Mouse (Mus musculus) MEL (cell line): ENCODE results near the gene Olfr1045. TPM values are rescaled to one million over a fixed set of nuclear protein-coding genes. Genes with fewer than 3 reads are reported as not detected.

Experiments used
- DNase-seq: peaks from one replicate; pipeline ENCODE4 v3.0.0; 2011; ENCODE audit warnings: low read depth, low spot score
- H3K27ac ChIP-seq: 2 replicates; pipeline ENCODE4 v1.5.1; 2012; ENCODE audit warnings: low read depth, mild to moderate bottlenecking, control low read depth, low read length, moderate library complexity; ENCODE audit not compliant: control insufficient read depth
- H3K27me3 ChIP-seq, 2 experiments: fragments of 150-350 bp in 1 of 2; sonication (generic) in 1 of 2; 2 replicates each; pipeline ENCODE4 v1.6.1; 2012; ENCODE audit warnings: low read length in 2 of 2, mild to moderate bottlenecking in 2 of 2, improper control_type of control experiment in 1 of 2, moderate library complexity in 1 of 2; ENCODE audit not compliant: insufficient read depth in 2 of 2, control insufficient read depth in 1 of 2
- H3K36me3 ChIP-seq, 2 experiments: 2 replicates each; pipeline ENCODE4 v1.6.1; 2012 to 2014; ENCODE audit warnings: low read length in 2 of 2, improper control_type of control experiment in 1 of 2, inconsistent platforms in 1 of 2, mild to moderate bottlenecking in 1 of 2; ENCODE audit not compliant: insufficient read depth in 2 of 2, control insufficient read depth in 1 of 2
- H3K4me1 ChIP-seq, 2 experiments: fragments of 150-350 bp in 1 of 2; sonication (generic) in 1 of 2; 2 replicates each; pipeline ENCODE4 v1.6.1; 2012; ENCODE audit warnings: low read length in 2 of 2, improper control_type of control experiment in 1 of 2, mild to moderate bottlenecking in 1 of 2; ENCODE audit not compliant: insufficient read depth in 2 of 2, control insufficient read depth in 1 of 2
- H3K4me3 ChIP-seq, 2 experiments: fragments of 150-350 bp in 1 of 2; sonication (generic) in 1 of 2; 2 replicates each; pipeline ENCODE4 v1.5.1; 2012; ENCODE audit warnings: low read depth in 2 of 2, low read length in 2 of 2, mild to moderate bottlenecking in 2 of 2, moderate library complexity in 2 of 2, control low read depth in 1 of 2, improper control_type of control experiment in 1 of 2; ENCODE audit not compliant: control insufficient read depth in 1 of 2, insufficient read depth in 1 of 2
- H3K79me2 ChIP-seq: 2 replicates; pipeline ENCODE4 v1.6.1; 2012; ENCODE audit warnings: mild to moderate bottlenecking, low read length, moderate library complexity; ENCODE audit not compliant: control insufficient read depth, poor library complexity, insufficient read depth
- H3K9ac ChIP-seq: 2 replicates; pipeline ENCODE4 v1.6.1; 2012; ENCODE audit warnings: low read depth, mild to moderate bottlenecking, control low read depth, low read length, moderate library complexity; ENCODE audit not compliant: control insufficient read depth, poor library complexity, severe bottlenecking
- H3K9me3 ChIP-seq: fragments of 150-350 bp; sonication (generic); replicated peaks from 2 replicates; pipeline ENCODE4 v1.6.1; 2012; ENCODE audit warnings: mild to moderate bottlenecking, low read length, improper control_type of control experiment, moderate library complexity; ENCODE audit not compliant: insufficient read depth
- CHD1 ChIP-seq: IDR thresholded peaks from 2 replicates; pipeline ENCODE4 v1.6.1; 2012; ENCODE audit warnings: low read depth, mild to moderate bottlenecking, inconsistent platforms, low read length, improper control_type of control experiment
- ETS1 ChIP-seq: IDR thresholded peaks from 2 replicates; pipeline ENCODE4 v1.6.1; 2012; ENCODE audit warnings: low read depth, mild to moderate bottlenecking, inconsistent platforms, low read length, improper control_type of control experiment, moderate library complexity
- GABPA ChIP-seq: IDR thresholded peaks from 2 replicates; pipeline ENCODE4 v1.6.1; 2012; ENCODE audit warnings: low read depth, mild to moderate bottlenecking, inconsistent platforms, low read length, improper control_type of control experiment, moderate library complexity
- GATA1 ChIP-seq: IDR thresholded peaks from 2 replicates; pipeline ENCODE4 v1.6.1; 2011; ENCODE audit warnings: low read depth, low read length, improper control_type of control experiment
- JUND ChIP-seq: IDR thresholded peaks from 2 replicates; pipeline ENCODE4 v1.6.1; 2011; ENCODE audit warnings: low read depth, mild to moderate bottlenecking, improper control_type of control experiment, low read length
- MAFK ChIP-seq: IDR thresholded peaks from 2 replicates; pipeline ENCODE4 v1.6.1; 2011; ENCODE audit warnings: low read depth, mild to moderate bottlenecking, low read length, improper control_type of control experiment, borderline replicate concordance
- MAX ChIP-seq: IDR thresholded peaks from 2 replicates; pipeline ENCODE4 v1.6.1; 2011; ENCODE audit warnings: low read length, improper control_type of control experiment
- MAZ ChIP-seq: IDR thresholded peaks from 2 replicates; pipeline ENCODE4 v1.6.1; 2012; ENCODE audit warnings: low read depth, mild to moderate bottlenecking, inconsistent platforms, low read length, improper control_type of control experiment
- MYC ChIP-seq: IDR thresholded peaks from 2 replicates; pipeline ENCODE4 v1.6.1; 2011; ENCODE audit warnings: low read depth, mild to moderate bottlenecking, low read length, improper control_type of control experiment, moderate library complexity
- POLR2A ChIP-seq, 2 experiments: IDR thresholded peaks; 2 replicates each; pipeline ENCODE4 v1.6.1; 2011 to 2012; ENCODE audit warnings: low read length in 2 of 2, mild to moderate bottlenecking in 2 of 2, control low read depth in 1 of 2, improper control_type of control experiment in 1 of 2, low read depth in 1 of 2, moderate library complexity in 1 of 2; ENCODE audit not compliant: control insufficient read depth in 1 of 2, insufficient read depth in 1 of 2, poor library complexity in 1 of 2
- SIN3A ChIP-seq: IDR thresholded peaks from 2 replicates; pipeline ENCODE4 v1.6.1; 2012; ENCODE audit warnings: low read length, improper control_type of control experiment, inconsistent platforms
- SMC3 ChIP-seq: IDR thresholded peaks from 2 replicates; pipeline ENCODE4 v1.6.1; 2011; ENCODE audit warnings: low read depth, low read length, improper control_type of control experiment
- TAL1 ChIP-seq: IDR thresholded peaks from 2 replicates; pipeline ENCODE4 v1.6.1; 2012; ENCODE audit warnings: mild to moderate bottlenecking, inconsistent platforms, low read length, moderate library complexity, mixed read lengths
- TCF12 ChIP-seq: IDR thresholded peaks from 2 replicates; pipeline ENCODE4 v1.6.1; 2014; ENCODE audit warnings: low read depth, mild to moderate bottlenecking, inconsistent platforms, low read length, improper control_type of control experiment, moderate library complexity
- ZC3H11A ChIP-seq: IDR thresholded peaks from 2 replicates; pipeline ENCODE4 v1.6.1; 2012; ENCODE audit warnings: low read depth, mild to moderate bottlenecking, inconsistent platforms, low read length, improper control_type of control experiment
- ZKSCAN1 ChIP-seq: IDR thresholded peaks from 2 replicates; pipeline ENCODE4 v1.6.1; 2012; ENCODE audit warnings: low read depth, mild to moderate bottlenecking, inconsistent platforms, low read length, improper control_type of control experiment, moderate library complexity
- ZNF384 ChIP-seq: IDR thresholded peaks from 2 replicates; pipeline ENCODE4 v1.6.1; 2012; ENCODE audit warnings: low read depth, mild to moderate bottlenecking, inconsistent platforms, low read length, improper control_type of control experiment
- polyA plus RNA-seq, 2 experiments: library from polyadenylated mRNA; stranded (reverse) in 1 of 2; unstranded in 1 of 2; fragments of >175 nt in 1 of 2; fragments of >200 nt in 1 of 2; gene quantifications; 2 replicates each; pipeline versions ENCODE4 v1.2.1 to v1.2.4; 2012; ENCODE audit warnings: low replicate concordance in 2 of 2, low read depth in 1 of 2; ENCODE audit not compliant: insufficient read length in 2 of 2, insufficient read depth in 1 of 2, missing spikeins in 1 of 2
- total RNA-seq: library from RNA; depleted of rRNA; stranded (reverse); fragments of 300-350 nt; gene quantifications from 2 replicates; pipeline ENCODE4 v1.2.3, GENCODE M21; 2012

The Olfr1045 gene
- total and polyA plus RNA-seq, 3 experiments: not detected

DNA sequence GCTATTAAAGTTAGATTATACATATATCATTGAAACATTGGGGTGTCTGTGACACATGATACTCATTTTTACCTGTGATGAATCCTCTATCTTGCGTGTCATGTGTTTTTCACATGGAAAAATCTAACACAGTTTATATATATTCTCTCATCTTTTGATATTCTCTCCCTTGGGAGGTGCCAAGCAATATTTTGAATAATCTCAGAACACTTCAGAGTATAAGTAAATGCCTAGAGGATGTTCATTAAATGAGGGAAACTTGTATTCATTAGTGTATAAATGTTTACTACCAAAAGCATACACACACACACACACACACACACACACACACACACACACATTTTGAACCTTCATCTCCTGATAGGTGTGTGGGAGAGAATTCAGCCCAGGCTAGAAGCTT is 28.5 kb upstream of the Olfr1045 start, which contains the start of gene Olfr1047:
Olfr1047 (minus strand) TSS at position 101 of the 400 bp plus-strand sequence.
- Histone ChIP-seq H3K27me3 (no peaks in the 10 kb centered on the region), H3K36me3 (no peaks in the 10 kb centered on the region), H3K4me3 (no peak within 1 kb of the TSS), H3K9me3 (no peaks in the 10 kb centered on the region), H3K27ac (no peak within 1 kb of the TSS), H3K4me1 (no peaks in the 10 kb centered on the region), H3K79me2 (no peaks in the 10 kb centered on the region), H3K9ac (no peak within 1 kb of the TSS)
- TF ChIP-seq MAX (no peak), POLR2A (IDR thresholded peaks at IDR 0.05; ENCODE audit: control insufficient read depth in 1 of 2, insufficient read depth in 1 of 2, low read depth in 1 of 2, low read length in 2 of 2, poor library complexity in 1 of 2) (no peak), GATA1 (no peak)
- DNase-seq: no peak

DNA sequence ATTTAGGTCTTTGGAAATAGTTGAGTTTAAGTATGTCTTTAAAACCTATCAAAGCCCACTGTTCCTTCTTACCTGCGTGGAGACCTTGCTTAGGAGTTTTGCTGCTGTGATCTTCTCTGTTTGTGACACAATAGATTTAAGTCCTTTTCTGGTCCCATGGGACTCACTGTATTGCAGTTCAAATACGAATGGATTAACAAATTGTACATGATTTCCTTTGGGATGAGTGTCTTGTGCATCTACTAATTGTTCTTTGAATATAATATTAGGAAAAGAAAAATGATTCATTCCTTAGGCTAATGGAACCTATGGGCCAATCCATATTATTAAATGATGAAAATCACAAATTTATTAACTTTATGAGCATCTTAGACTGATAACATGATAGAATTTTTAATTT is 16.4 kb upstream of the Olfr1045 start, which contains the start of gene Olfr1046:
Olfr1046 (minus strand) TSS at position 101 of the 400 bp plus-strand sequence.
- H3K9ac ChIP-seq: no peak within 1 kb of the TSS
- no peak for TF ChIP-seq GATA1
- no peak for TF ChIP-seq CHD1
- no peak for TF ChIP-seq SIN3A
- TF ChIP-seq ZNF384: no peak
- TF ChIP-seq TCF12: no peak
- no peak for TF ChIP-seq JUND
- TF ChIP-seq MAFK: no peak
- no peak for TF ChIP-seq ZKSCAN1
- no peak for TF ChIP-seq GABPA
- no peak for TF ChIP-seq ZC3H11A
- no peak for TF ChIP-seq TAL1
- no peak for TF ChIP-seq MYC
- TF ChIP-seq ETS1: no peak
- no peak for TF ChIP-seq MAZ
- TF ChIP-seq SMC3: no peak
- no peak for TF ChIP-seq POLR2A (IDR thresholded peaks at IDR 0.05; ENCODE audit: control insufficient read depth in 1 of 2, insufficient read depth in 1 of 2, low read depth in 1 of 2, low read length in 2 of 2, poor library complexity in 1 of 2)
- H3K36me3 ChIP-seq: no peaks in the 10 kb centered on the region
- H3K79me2 ChIP-seq: no peaks in the 10 kb centered on the region
- no peak within 1 kb of the TSS for H3K4me3 ChIP-seq
- no peaks in the 10 kb centered on the region for H3K4me1 ChIP-seq
- DNase-seq: no peak
- H3K27ac ChIP-seq: no peak within 1 kb of the TSS
- no peaks in the 10 kb centered on the region for H3K27me3 ChIP-seq
- no peaks in the 10 kb centered on the region for H3K9me3 ChIP-seq
